Mouse (Mus musculus): Measurements from ENCODE around the gene Hrh2.

Hrh2 gene

GRCm38 (mm10) chr13:54176406-54177020, 15.4 kb upstream of the Hrh2 start:
- no peak for DNase-seq (ENCODE audit: low spot score in 2 of 2)

- DNase-seq (ENCODE audit: low spot score in 2 of 2): no peak
Observed at GRCm38 (mm10) chr13:54177346-54177745, 14.6 kb upstream of the Hrh2 start.

- no peak for DNase-seq (ENCODE audit: low spot score in 2 of 2)
Observed at GRCm38 (mm10) chr13:54178647-54179046, 13.3 kb upstream of the Hrh2 start.

- DNase-seq (ENCODE audit: low spot score in 2 of 2): no peak
Observed at GRCm38 (mm10) chr13:54179971-54180370, 12.0 kb upstream of the Hrh2 start.

GRCm38 (mm10) chr13:54180461-54180860, 11.5 kb upstream of the Hrh2 start:
- peak in 1 of 2 experiments; percentile 42 for DNase-seq (ENCODE audit: low spot score in 2 of 2)

- DNase-seq (ENCODE audit: low spot score in 2 of 2): no peak
Observed at GRCm38 (mm10) chr13:54181318-54181717, 10.6 kb upstream of the Hrh2 start.

- no peak for DNase-seq (ENCODE audit: low spot score in 2 of 2)
Observed at GRCm38 (mm10) chr13:54181947-54182346, 10.0 kb upstream of the Hrh2 start.

GRCm38 (mm10) chr13:54186394-54186793, 5.5 kb upstream of the Hrh2 start:
- no peak for DNase-seq (ENCODE audit: low spot score in 2 of 2)

- no peak for DNase-seq (ENCODE audit: low spot score in 2 of 2)
Observed at GRCm38 (mm10) chr13:54188190-54188706, 3.7 kb upstream of the Hrh2 start.

GRCm38 (mm10) chr13:54189896-54190295, 2.0 kb upstream of the Hrh2 start:
- DNase-seq (ENCODE audit: low spot score in 2 of 2): no peak

- DNase-seq (ENCODE audit: low spot score in 2 of 2): no peak
Observed at GRCm38 (mm10) chr13:54191181-54191580, 748 bp upstream of the Hrh2 start.

GRCm38 (mm10) chr13:54193580-54193979, 1.7 kb downstream of the Hrh2 start:
- DNase-seq (ENCODE audit: low spot score in 2 of 2): no peak

GRCm38 (mm10) chr13:54199000-54199399, 7.1 kb downstream of the Hrh2 start:
- DNase-seq (ENCODE audit: low spot score in 2 of 2): no peak

GRCm38 (mm10) chr13:54202458-54202857, 10.5 kb downstream of the Hrh2 start:
- DNase-seq (ENCODE audit: low spot score in 2 of 2): no peak

GRCm38 (mm10) chr13:54203419-54203818, 11.5 kb downstream of the Hrh2 start:
- no peak for DNase-seq (ENCODE audit: low spot score in 2 of 2)

- DNase-seq (ENCODE audit: low spot score in 2 of 2): no peak
Observed at GRCm38 (mm10) chr13:54205195-54205594, 13.3 kb downstream of the Hrh2 start.

GRCm38 (mm10) chr13:54206140-54206753, 14.3 kb downstream of the Hrh2 start:
- DNase-seq (ENCODE audit: low spot score in 2 of 2): no peak

GRCm38 (mm10) chr13:54209476-54210253, 17.7 kb downstream of the Hrh2 start:
- no peak for DNase-seq (ENCODE audit: low spot score in 2 of 2)

- no peak for DNase-seq (ENCODE audit: low spot score in 2 of 2)
Observed at GRCm38 (mm10) chr13:54211528-54212488, 19.9 kb downstream of the Hrh2 start.

GRCm38 (mm10) chr13:54212516-54212915, 20.6 kb downstream of the Hrh2 start:
- DNase-seq (ENCODE audit: low spot score in 2 of 2): no peak

GRCm38 (mm10) chr13:54215266-54215665, 23.3 kb downstream of the Hrh2 start:
- DNase-seq (ENCODE audit: low spot score in 2 of 2): no peak

Data from urinary bladder, postnatal 36 days (tissue).